Mouse (Mus musculus) Muller cell, postnatal 12 days (primary cell): Measurements from ENCODE around the gene Rln1.
A peak's percentile ranks its signal among the peaks of the same experiment; 100 is the strongest.

Experiments used
- DNase-seq: peaks from one replicate; pipeline ENCODE4 v3.0.0-alpha.2; 2015; ENCODE audit errors: inconsistent ontology term

Gene Rln1

GRCm38 (mm10) chr19:29334068-29334745 lies at the start of gene Rln1:
Rln1 (minus strand) TSS chr19:29334670.
- peak; percentile 71 for DNase-seq

GRCm38 (mm10) chr19:29383368-29383767 lies 48.9 kb upstream of the Rln1 start:
- no peak for DNase-seq

GRCm38 (mm10) chr19:29379839-29380603 lies 45.6 kb upstream of the Rln1 start:
- no peak for DNase-seq

- DNase-seq = no peak
Observed at GRCm38 (mm10) chr19:29376382-29376781, 41.9 kb upstream of the Rln1 start.

GRCm38 (mm10) chr19:29374947-29375346 lies 40.5 kb upstream of the Rln1 start:
- no peak for DNase-seq

GRCm38 (mm10) chr19:29373438-29373837 lies 39.0 kb upstream of the Rln1 start:
- DNase-seq = no peak

- DNase-seq = no peak
Observed at GRCm38 (mm10) chr19:29372621-29373020, 38.2 kb upstream of the Rln1 start.

- no peak for DNase-seq
Observed at GRCm38 (mm10) chr19:29372138-29372537, 37.7 kb upstream of the Rln1 start.

GRCm38 (mm10) chr19:29371284-29372081 lies 37.0 kb upstream of the Rln1 start:
- DNase-seq = peak; percentile 27

- DNase-seq = no peak
Observed at GRCm38 (mm10) chr19:29370545-29371283, 36.2 kb upstream of the Rln1 start.

GRCm38 (mm10) chr19:29370112-29370511 lies 35.6 kb upstream of the Rln1 start:
- DNase-seq = no peak

- DNase-seq = no peak
Observed at GRCm38 (mm10) chr19:29368671-29369309, 34.3 kb upstream of the Rln1 start.

GRCm38 (mm10) chr19:29368041-29368440 lies 33.6 kb upstream of the Rln1 start:
- DNase-seq = no peak

- peak; percentile 82 for DNase-seq
Observed at GRCm38 (mm10) chr19:29366969-29367622, 32.6 kb upstream of the Rln1 start, which contains the start of the genes Plgrkt and Cd274. Plgrkt (minus strand) TSS chr19:29367390. Cd274 (plus strand) TSS chr19:29367455.

GRCm38 (mm10) chr19:29366226-29366968 lies 31.9 kb upstream of the Rln1 start:
- no peak for DNase-seq

- DNase-seq = no peak
Observed at GRCm38 (mm10) chr19:29365105-29365504, 30.6 kb upstream of the Rln1 start.

GRCm38 (mm10) chr19:29364076-29364475 lies 29.6 kb upstream of the Rln1 start:
- no peak for DNase-seq

- DNase-seq = no peak
Observed at GRCm38 (mm10) chr19:29363557-29363956, 29.1 kb upstream of the Rln1 start.

- no peak for DNase-seq
Observed at GRCm38 (mm10) chr19:29362173-29362930, 27.9 kb upstream of the Rln1 start.
